Mouse (Mus musculus) MEL (cell line): ENCODE measurements around the gene Tnfrsf1b. TPM values are rescaled to one million over a fixed set of nuclear protein-coding genes. Genes with fewer than 3 reads are reported as not detected.

Source experiments
- DNase-seq: peaks from one replicate; pipeline ENCODE4 v3.0.0; 2011; ENCODE audit warnings: low read depth, low spot score
- H3K27ac ChIP-seq: 2 replicates; pipeline ENCODE4 v1.5.1; 2012; ENCODE audit warnings: low read depth, mild to moderate bottlenecking, control low read depth, low read length, moderate library complexity; ENCODE audit not compliant: control insufficient read depth
- H3K27me3 ChIP-seq, 2 experiments: fragments of 150-350 bp in 1 of 2; sonication (generic) in 1 of 2; 2 replicates each; pipeline ENCODE4 v1.6.1; 2012; ENCODE audit warnings: low read length in 2 of 2, mild to moderate bottlenecking in 2 of 2, improper control_type of control experiment in 1 of 2, moderate library complexity in 1 of 2; ENCODE audit not compliant: insufficient read depth in 2 of 2, control insufficient read depth in 1 of 2
- H3K36me3 ChIP-seq, 2 experiments: 2 replicates each; pipeline ENCODE4 v1.6.1; 2012 to 2014; ENCODE audit warnings: low read length in 2 of 2, improper control_type of control experiment in 1 of 2, inconsistent platforms in 1 of 2, mild to moderate bottlenecking in 1 of 2; ENCODE audit not compliant: insufficient read depth in 2 of 2, control insufficient read depth in 1 of 2
- H3K4me1 ChIP-seq, 2 experiments: fragments of 150-350 bp in 1 of 2; sonication (generic) in 1 of 2; 2 replicates each; pipeline ENCODE4 v1.6.1; 2012; ENCODE audit warnings: low read length in 2 of 2, improper control_type of control experiment in 1 of 2, mild to moderate bottlenecking in 1 of 2; ENCODE audit not compliant: insufficient read depth in 2 of 2, control insufficient read depth in 1 of 2
- H3K4me3 ChIP-seq, 2 experiments: fragments of 150-350 bp in 1 of 2; sonication (generic) in 1 of 2; 2 replicates each; pipeline ENCODE4 v1.5.1; 2012; ENCODE audit warnings: low read depth in 2 of 2, low read length in 2 of 2, mild to moderate bottlenecking in 2 of 2, moderate library complexity in 2 of 2, control low read depth in 1 of 2, improper control_type of control experiment in 1 of 2; ENCODE audit not compliant: control insufficient read depth in 1 of 2, insufficient read depth in 1 of 2
- H3K79me2 ChIP-seq: 2 replicates; pipeline ENCODE4 v1.6.1; 2012; ENCODE audit warnings: mild to moderate bottlenecking, low read length, moderate library complexity; ENCODE audit not compliant: control insufficient read depth, poor library complexity, insufficient read depth
- H3K9ac ChIP-seq: 2 replicates; pipeline ENCODE4 v1.6.1; 2012; ENCODE audit warnings: low read depth, mild to moderate bottlenecking, control low read depth, low read length, moderate library complexity; ENCODE audit not compliant: control insufficient read depth, poor library complexity, severe bottlenecking
- H3K9me3 ChIP-seq: fragments of 150-350 bp; sonication (generic); replicated peaks from 2 replicates; pipeline ENCODE4 v1.6.1; 2012; ENCODE audit warnings: mild to moderate bottlenecking, low read length, improper control_type of control experiment, moderate library complexity; ENCODE audit not compliant: insufficient read depth
- CHD1 ChIP-seq: IDR thresholded peaks from 2 replicates; pipeline ENCODE4 v1.6.1; 2012; ENCODE audit warnings: low read depth, mild to moderate bottlenecking, inconsistent platforms, low read length, improper control_type of control experiment
- CHD2 ChIP-seq: IDR thresholded peaks from 2 replicates; pipeline ENCODE4 v1.6.1; 2011; ENCODE audit warnings: low read length, improper control_type of control experiment
- E2F4 ChIP-seq: IDR thresholded peaks from 2 replicates; pipeline ENCODE4 v1.6.1; 2011; ENCODE audit warnings: low read depth, low read length, improper control_type of control experiment, borderline replicate concordance
- ELF1 ChIP-seq: IDR thresholded peaks from 2 replicates; pipeline ENCODE4 v1.6.1; 2014; ENCODE audit warnings: low read depth, mild to moderate bottlenecking, inconsistent platforms, low read length, improper control_type of control experiment, moderate library complexity
- EP300 ChIP-seq, 2 experiments: IDR thresholded peaks; 2 replicates each; pipeline ENCODE4 v1.6.1; 2011; ENCODE audit warnings: improper control_type of control experiment in 2 of 2, low read length in 2 of 2, low read depth in 1 of 2, mild to moderate bottlenecking in 1 of 2
- GABPA ChIP-seq: IDR thresholded peaks from 2 replicates; pipeline ENCODE4 v1.6.1; 2012; ENCODE audit warnings: low read depth, mild to moderate bottlenecking, inconsistent platforms, low read length, improper control_type of control experiment, moderate library complexity
- JUND ChIP-seq: IDR thresholded peaks from 2 replicates; pipeline ENCODE4 v1.6.1; 2011; ENCODE audit warnings: low read depth, mild to moderate bottlenecking, improper control_type of control experiment, low read length
- MAFK ChIP-seq: IDR thresholded peaks from 2 replicates; pipeline ENCODE4 v1.6.1; 2011; ENCODE audit warnings: low read depth, mild to moderate bottlenecking, low read length, improper control_type of control experiment, borderline replicate concordance
- MAX ChIP-seq: IDR thresholded peaks from 2 replicates; pipeline ENCODE4 v1.6.1; 2011; ENCODE audit warnings: low read length, improper control_type of control experiment
- MEF2A ChIP-seq: IDR thresholded peaks from 2 replicates; pipeline ENCODE4 v1.6.1; 2014; ENCODE audit warnings: low read depth, mild to moderate bottlenecking, inconsistent platforms, low read length, improper control_type of control experiment; ENCODE audit not compliant: poor library complexity, insufficient replicate concordance, severe bottlenecking; ENCODE audit errors: extremely low read depth
- MYC ChIP-seq: IDR thresholded peaks from 2 replicates; pipeline ENCODE4 v1.6.1; 2011; ENCODE audit warnings: low read depth, mild to moderate bottlenecking, low read length, improper control_type of control experiment, moderate library complexity
- NELFE ChIP-seq: IDR thresholded peaks from 2 replicates; pipeline ENCODE4 v1.6.1; 2011; ENCODE audit warnings: low read depth, low read length, improper control_type of control experiment
- POLR2AphosphoS5 ChIP-seq: IDR thresholded peaks from 2 replicates; pipeline ENCODE4 v1.6.1; 2012; ENCODE audit warnings: low read depth, borderline replicate concordance, mild to moderate bottlenecking, inconsistent platforms, low read length, moderate library complexity, mixed read lengths
- RAD21 ChIP-seq: IDR thresholded peaks from 2 replicates; pipeline ENCODE4 v1.6.1; 2011; ENCODE audit warnings: mild to moderate bottlenecking, low read depth, low read length, improper control_type of control experiment
- RCOR1 ChIP-seq: IDR thresholded peaks from 2 replicates; pipeline ENCODE4 v1.6.1; 2012; ENCODE audit warnings: low read depth, mild to moderate bottlenecking, inconsistent platforms, low read length, improper control_type of control experiment
- SMC3 ChIP-seq: IDR thresholded peaks from 2 replicates; pipeline ENCODE4 v1.6.1; 2011; ENCODE audit warnings: low read depth, low read length, improper control_type of control experiment
- TAL1 ChIP-seq: IDR thresholded peaks from 2 replicates; pipeline ENCODE4 v1.6.1; 2012; ENCODE audit warnings: mild to moderate bottlenecking, inconsistent platforms, low read length, moderate library complexity, mixed read lengths
- USF2 ChIP-seq, 2 experiments: IDR thresholded peaks; 2 replicates each; pipeline ENCODE4 v1.6.1; 2011 to 2012; ENCODE audit warnings: improper control_type of control experiment in 2 of 2, low read length in 2 of 2, borderline replicate concordance in 1 of 2, inconsistent platforms in 1 of 2, low read depth in 1 of 2, mild to moderate bottlenecking in 1 of 2; ENCODE audit not compliant: insufficient read depth in 1 of 2
- ZC3H11A ChIP-seq: IDR thresholded peaks from 2 replicates; pipeline ENCODE4 v1.6.1; 2012; ENCODE audit warnings: low read depth, mild to moderate bottlenecking, inconsistent platforms, low read length, improper control_type of control experiment
- ZKSCAN1 ChIP-seq: IDR thresholded peaks from 2 replicates; pipeline ENCODE4 v1.6.1; 2012; ENCODE audit warnings: low read depth, mild to moderate bottlenecking, inconsistent platforms, low read length, improper control_type of control experiment, moderate library complexity
- ZMIZ1 ChIP-seq: IDR thresholded peaks from 2 replicates; pipeline ENCODE4 v1.6.1; 2012; ENCODE audit warnings: low read depth, mild to moderate bottlenecking, inconsistent platforms, low read length, improper control_type of control experiment, moderate library complexity
- ZNF384 ChIP-seq: IDR thresholded peaks from 2 replicates; pipeline ENCODE4 v1.6.1; 2012; ENCODE audit warnings: low read depth, mild to moderate bottlenecking, inconsistent platforms, low read length, improper control_type of control experiment
- polyA plus RNA-seq, 2 experiments: library from polyadenylated mRNA; stranded (reverse) in 1 of 2; unstranded in 1 of 2; fragments of >175 nt in 1 of 2; fragments of >200 nt in 1 of 2; gene quantifications; 2 replicates each; pipeline versions ENCODE4 v1.2.1 to v1.2.4; 2012; ENCODE audit warnings: low replicate concordance in 2 of 2, low read depth in 1 of 2; ENCODE audit not compliant: insufficient read length in 2 of 2, insufficient read depth in 1 of 2, missing spikeins in 1 of 2
- total RNA-seq: library from RNA; depleted of rRNA; stranded (reverse); fragments of 300-350 nt; gene quantifications from 2 replicates; pipeline ENCODE4 v1.2.3, GENCODE M21; 2012

The Tnfrsf1b gene
- total and polyA plus RNA-seq, 3 experiments = 0.58 to 1.2 TPM; not detected in 1

- H3K79me2 ChIP-seq = no peaks in the 10 kb centered on the region
- peaks cover 0 to 4% of the 10 kb centered on the region in 2 experiments; a peak in 1 of 4 replicates for H3K36me3 ChIP-seq
- no peaks in the 10 kb centered on the region for H3K27me3 ChIP-seq
- no peaks in the 10 kb centered on the region for H3K9me3 ChIP-seq
- DNase-seq = no peak
- no peak overlapping the region for H3K27ac ChIP-seq
- H3K9ac ChIP-seq = no peak overlapping the region
- H3K4me3 ChIP-seq = no peak overlapping the region
- peaks cover 0 to 6% of the 10 kb centered on the region in 2 experiments; a peak in 2 of 4 replicates for H3K4me1 ChIP-seq
- TF ChIP-seq MAFK = no peak
- TF ChIP-seq ZC3H11A = no peak
- TF ChIP-seq RCOR1 = no peak
- TF ChIP-seq POLR2AphosphoS5 = no peak
- no peak for TF ChIP-seq E2F4
- no peak for TF ChIP-seq ELF1
- TF ChIP-seq ZMIZ1 = no peak
- no peak for TF ChIP-seq GABPA
- no peak for TF ChIP-seq CHD1
- no peak for TF ChIP-seq NELFE
- TF ChIP-seq MYC = no peak
- no peak for TF ChIP-seq ZKSCAN1
These were observed 28.2 kb upstream of the Tnfrsf1b start for GRCm38 (mm10) chr4:145274887-145275286.

DNA sequence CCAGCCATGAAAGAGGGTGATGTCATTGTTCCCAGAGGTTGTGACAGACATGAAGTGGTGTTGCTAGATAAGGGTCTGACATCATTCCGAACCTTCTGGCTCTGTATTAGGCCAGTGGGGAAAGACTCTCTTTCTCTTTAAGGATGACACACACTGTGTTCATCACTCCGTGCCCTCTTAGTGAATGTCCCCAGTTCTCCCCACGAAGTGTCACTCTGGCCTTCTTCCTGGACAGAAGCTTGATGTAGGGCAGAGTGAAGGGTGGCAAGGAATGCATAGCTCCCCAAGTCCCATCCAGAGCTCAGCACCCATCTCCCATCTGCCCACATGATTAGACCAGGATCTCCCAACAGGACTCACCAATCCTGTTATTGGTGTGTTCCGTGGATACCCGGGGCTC lies 27.3 kb upstream of the Tnfrsf1b start:
- H3K27ac ChIP-seq = no peak overlapping the region
- H3K79me2 ChIP-seq = no peaks in the 10 kb centered on the region
- H3K9ac ChIP-seq = no peak overlapping the region
- no peak overlapping the region for H3K4me3 ChIP-seq
- no peak for DNase-seq
- no peak for TF ChIP-seq CHD1
- no peak for TF ChIP-seq MEF2A
- no peak for TF ChIP-seq SMC3
- no peak for TF ChIP-seq ZNF384
- no peak for TF ChIP-seq E2F4
- no peak for TF ChIP-seq EP300 (IDR thresholded peaks at IDR 0.05; ENCODE audit: low read depth in 1 of 2, low read length in 2 of 2)
- TF ChIP-seq USF2 (IDR thresholded peaks at IDR 0.05; ENCODE audit: borderline replicate concordance in 1 of 2, insufficient read depth in 1 of 2, low read depth in 1 of 2, low read length in 2 of 2) = no peak
- TF ChIP-seq MAX = no peak
- no peak for TF ChIP-seq NELFE
- no peak for TF ChIP-seq TAL1
- TF ChIP-seq RCOR1 = no peak
- TF ChIP-seq CHD2 = no peak
- no peak for TF ChIP-seq RAD21
- no peak for TF ChIP-seq JUND
- peaks cover 0 to 4% of the 10 kb centered on the region in 2 experiments; a peak in 1 of 4 replicates for H3K36me3 ChIP-seq
- no peaks in the 10 kb centered on the region for H3K27me3 ChIP-seq
- no peaks in the 10 kb centered on the region for H3K9me3 ChIP-seq
- H3K4me1 ChIP-seq = peaks cover 0 to 6% of the 10 kb centered on the region in 2 experiments; a peak in 2 of 4 replicates
